Mouse (Mus musculus): Measurements from ENCODE around the gene Gm29797. TPM values are rescaled to one million over a fixed set of nuclear protein-coding genes. Genes with fewer than 3 reads are reported as not detected.
A peak's percentile ranks its signal among the peaks of the same experiment; 100 is the strongest.

Gm29797 gene
- polyA plus RNA-seq, 1 experiment from 2014 or later = not detected

GRCm38 (mm10) chr2:181675454-181675853, 18.6 kb downstream of the Gm29797 start:
- Histone ChIP-seq H3K4me2 (peak overlapping the region; percentile 55), H3K9ac (no peak overlapping the region), H3K27me3 (replicated peaks) (peaks cover 56% of the 10 kb centered on the region), H3K4me1 (peaks cover 32% of the 10 kb centered on the region), H3K36me3 (no peaks in the 10 kb centered on the region), H3K27ac (no peak overlapping the region), H3K4me3 (peak overlapping the region; percentile 20; the same call in 1 of the 2 replicates), H3K9me3 (replicated peaks) (no peaks in the 10 kb centered on the region)
- WGBS (ENCODE audit: insufficient replicate concordance) = 2% methylated on average over 14 of the region's 14 CpGs
- ATAC-seq = no peak

GRCm38 (mm10) chr2:181676424-181676823, 19.6 kb downstream of the Gm29797 start:
- Histone ChIP-seq H3K4me3 (no peak overlapping the region), H3K9me3 (replicated peaks) (no peaks in the 10 kb centered on the region), H3K4me1 (peaks cover 37% of the 10 kb centered on the region), H3K27ac (no peak overlapping the region), H3K9ac (no peak overlapping the region), H3K27me3 (replicated peaks) (peaks cover 55% of the 10 kb centered on the region), H3K36me3 (no peaks in the 10 kb centered on the region), H3K4me2 (no peak overlapping the region)
- 28% methylated on average over 2 of the region's 2 CpGs for WGBS (ENCODE audit: insufficient replicate concordance)
- ATAC-seq = no peak

DNA sequence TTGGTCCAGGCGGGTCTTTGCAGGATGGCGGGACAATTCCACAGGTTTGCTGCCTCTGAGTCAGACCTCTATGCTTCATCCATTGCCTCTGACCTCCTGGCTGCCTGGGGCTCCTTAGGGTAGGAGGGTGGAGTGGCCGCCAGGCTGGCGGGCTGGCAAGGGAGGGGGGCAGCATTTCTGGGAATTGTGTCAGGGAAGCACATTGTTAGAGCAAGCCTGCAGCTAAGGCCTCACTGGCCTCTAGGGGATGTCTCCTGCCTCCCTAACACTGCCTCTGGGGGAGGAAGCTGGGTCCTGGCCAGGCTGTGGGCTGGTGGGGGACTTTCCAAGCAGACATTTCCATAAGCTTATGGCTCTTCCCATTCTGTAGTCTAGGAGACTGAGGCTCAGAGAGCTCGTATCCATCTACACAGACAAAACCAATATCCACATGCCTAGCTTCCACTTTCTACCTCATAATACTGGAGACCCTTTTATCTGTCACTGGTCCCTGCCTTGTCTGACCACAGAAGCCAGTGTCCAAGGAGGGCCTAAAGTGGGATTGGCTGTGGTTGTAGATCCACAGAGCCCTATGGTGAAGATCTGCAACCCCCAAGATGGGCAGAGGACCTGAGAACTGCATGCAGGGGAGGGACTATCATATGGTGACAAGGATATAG, 20.4 kb downstream of the Gm29797 start:
- H3K4me2 ChIP-seq = no peak overlapping the region
- no peak overlapping the region for H3K9ac ChIP-seq
- H3K36me3 ChIP-seq = no peaks in the 10 kb centered on the region
- H3K27me3 ChIP-seq (replicated peaks) = peaks cover 48% of the 10 kb centered on the region
- no peak overlapping the region for H3K27ac ChIP-seq
- peaks cover 43% of the 10 kb centered on the region for H3K4me1 ChIP-seq
- no peaks in the 10 kb centered on the region for H3K9me3 ChIP-seq (replicated peaks)
- no peak overlapping the region for H3K4me3 ChIP-seq
- whole genome bisulfite sequencing (ENCODE audit: insufficient replicate concordance) = 71% methylated on average over 5 of the region's 5 CpGs
- ATAC-seq = no peak

DNA sequence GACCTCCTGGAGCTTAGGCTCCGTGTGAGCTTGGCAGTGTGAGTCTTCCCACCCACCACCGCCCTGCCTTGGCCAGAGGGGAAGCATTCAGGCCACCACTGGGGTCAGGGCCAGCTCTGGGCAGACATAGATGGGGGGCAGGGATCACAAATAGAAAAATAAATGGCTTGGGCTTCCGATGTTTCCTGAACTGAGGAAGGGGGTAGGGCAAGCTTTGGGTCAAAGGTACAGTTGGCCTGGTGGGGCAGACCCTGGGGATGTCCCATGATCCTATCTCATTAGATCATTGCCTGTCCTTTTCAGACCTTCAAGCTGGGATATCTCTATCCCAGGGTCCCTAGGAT, 20.9 kb downstream of the Gm29797 start:
- H3K4me3 ChIP-seq = no peak overlapping the region
- H3K9ac ChIP-seq = no peak overlapping the region
- peaks cover 48% of the 10 kb centered on the region for H3K27me3 ChIP-seq (replicated peaks)
- H3K9me3 ChIP-seq (replicated peaks) = no peaks in the 10 kb centered on the region
- no peak overlapping the region for H3K27ac ChIP-seq
- no peak overlapping the region for H3K4me2 ChIP-seq
- 31% methylated on average over 3 of the region's 3 CpGs for WGBS (ENCODE audit: insufficient replicate concordance)
- no peak for ATAC-seq
- peaks cover 43% of the 10 kb centered on the region for H3K4me1 ChIP-seq
- no peaks in the 10 kb centered on the region for H3K36me3 ChIP-seq

DNA sequence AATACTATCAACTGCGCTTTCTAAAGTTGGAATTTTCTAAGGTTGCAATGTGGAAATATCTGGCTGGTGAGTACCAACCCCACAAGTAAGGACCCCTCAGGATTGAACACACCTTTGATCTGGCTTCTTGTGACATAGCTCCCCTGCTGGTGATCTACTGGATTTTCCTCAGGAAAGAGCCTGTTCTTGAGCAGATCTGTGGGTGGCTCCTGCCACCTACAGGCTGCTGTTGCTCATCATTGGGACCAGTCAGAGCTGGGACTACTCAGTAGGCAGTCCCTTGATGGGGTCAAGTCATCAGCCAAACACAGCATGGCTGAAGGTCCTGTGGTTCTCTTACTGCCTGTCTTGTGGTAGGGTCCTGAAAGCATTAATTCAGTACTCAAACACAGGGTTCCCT, 21.9 kb downstream of the Gm29797 start:
- no peaks in the 10 kb centered on the region for H3K36me3 ChIP-seq
- WGBS (ENCODE audit: insufficient replicate concordance) = 36% methylated on average over 1 of the region's 1 CpGs
- no peak overlapping the region for H3K4me3 ChIP-seq
- no peak overlapping the region for H3K9ac ChIP-seq
- H3K27ac ChIP-seq = no peak overlapping the region
- peaks cover 43% of the 10 kb centered on the region for H3K4me1 ChIP-seq
- peaks cover 38% of the 10 kb centered on the region for H3K27me3 ChIP-seq (replicated peaks)
- no peak overlapping the region for H3K4me2 ChIP-seq
- no peaks in the 10 kb centered on the region for H3K9me3 ChIP-seq (replicated peaks)
- ATAC-seq = peak; percentile 67

- ATAC-seq = peak; percentile 28; the same call in 1 of the 2 replicates
- 0 out of 2 replicates have a peak within 1 kb of the TSS, but pooled peaks have one; percentile 23 for H3K27ac ChIP-seq
- H3K9ac ChIP-seq = peak within 1 kb of the TSS; percentile 72
- H3K4me2 ChIP-seq = peak within 1 kb of the TSS; percentile 90
- no peaks in the 10 kb centered on the region for H3K36me3 ChIP-seq
- WGBS (ENCODE audit: insufficient replicate concordance) = under 1% methylated on average over 69 of the region's 69 CpGs
- H3K4me1 ChIP-seq = peaks cover 43% of the 10 kb centered on the region
- peak within 1 kb of the TSS; percentile 63 for H3K4me3 ChIP-seq
- H3K27me3 ChIP-seq (replicated peaks) = peaks cover 24% of the 10 kb centered on the region
- H3K9me3 ChIP-seq (replicated peaks) = no peaks in the 10 kb centered on the region
These were observed 23.3 kb downstream of the Gm29797 start, which contains the start of gene Tcea2 for GRCm38 (mm10) chr2:181679951-181680715. Gene Tcea2, plus strand, starts transcription at chr2:181680310.

- Histone ChIP-seq H3K4me2 (peak overlapping the region; percentile 90), H3K9me3 (replicated peaks) (no peaks in the 10 kb centered on the region), H3K4me3 (peak overlapping the region; percentile 63), H3K4me1 (peaks cover 37% of the 10 kb centered on the region), H3K9ac (peak overlapping the region; percentile 72), H3K27ac (no peak overlapping the region), H3K36me3 (no peaks in the 10 kb centered on the region), H3K27me3 (replicated peaks) (peaks cover 21% of the 10 kb centered on the region; the same call in 1 of the 2 replicates)
- 14% methylated on average over 7 of the region's 7 CpGs for WGBS (ENCODE audit: insufficient replicate concordance)
- peak; percentile 19; the same call in 1 of the 2 replicates for ATAC-seq
These were observed 23.9 kb downstream of the Gm29797 start for GRCm38 (mm10) chr2:181680716-181681117.

DNA sequence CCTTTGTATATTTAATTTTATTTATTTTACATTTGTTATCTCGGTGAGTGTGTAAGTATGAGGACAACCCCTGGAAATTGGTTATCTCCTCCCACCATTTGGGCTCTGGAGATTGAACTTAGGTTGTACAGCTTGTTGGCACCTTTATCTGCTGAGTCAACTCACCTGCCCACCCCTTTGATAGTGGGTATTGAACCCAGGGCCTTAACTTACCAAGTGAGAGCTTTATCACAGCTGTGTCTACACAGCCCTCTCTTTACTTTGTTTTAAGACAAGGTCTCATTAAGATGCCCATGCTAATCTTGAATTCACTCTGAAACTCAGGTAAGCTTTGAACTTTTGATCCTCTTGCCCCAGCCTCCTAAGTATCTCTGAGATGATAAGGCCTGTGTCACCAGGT, 25.1 kb downstream of the Gm29797 start:
- ATAC-seq = no peak
- Histone ChIP-seq H3K27me3 (replicated peaks) (peaks cover 19% of the 10 kb centered on the region; the same call in 1 of the 2 replicates), H3K9me3 (replicated peaks) (no peaks in the 10 kb centered on the region), H3K4me2 (no peak overlapping the region), H3K4me3 (no peak overlapping the region), H3K4me1 (peaks cover 32% of the 10 kb centered on the region), H3K27ac (no peak overlapping the region), H3K9ac (no peak overlapping the region), H3K36me3 (peaks cover 7% of the 10 kb centered on the region; the same call in 1 of the 2 replicates)
- 58% methylated on average over 1 of the region's 1 CpGs for WGBS (ENCODE audit: insufficient replicate concordance)

DNA sequence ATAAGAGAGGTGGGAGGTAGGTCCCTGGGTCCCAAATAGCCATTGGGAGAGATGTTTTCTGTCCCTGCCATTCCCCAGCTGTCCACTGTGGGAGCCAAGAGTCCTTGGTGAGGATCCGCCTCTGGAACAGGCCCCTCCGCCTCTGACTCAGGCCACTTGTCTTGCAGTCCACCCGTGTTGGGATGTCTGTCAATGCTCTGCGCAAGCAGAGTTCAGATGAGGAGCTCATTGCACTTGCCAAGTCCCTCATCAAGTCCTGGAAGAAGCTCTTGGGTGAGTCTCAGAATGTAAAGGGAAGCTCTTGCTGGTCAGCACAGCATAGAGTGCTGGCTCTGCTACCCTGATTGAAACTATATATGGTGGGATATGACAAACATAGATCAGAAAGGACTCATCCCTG, 26.5 kb downstream of the Gm29797 start:
- WGBS (ENCODE audit: insufficient replicate concordance) = 70% methylated on average over 4 of the region's 4 CpGs
- peaks cover 17% of the 10 kb centered on the region; the same call in 1 of the 2 replicates for H3K27me3 ChIP-seq (replicated peaks)
- H3K9ac ChIP-seq = no peak overlapping the region
- no peak overlapping the region for H3K4me2 ChIP-seq
- no peak overlapping the region for H3K4me3 ChIP-seq
- ATAC-seq = no peak
- peaks cover 26% of the 10 kb centered on the region for H3K4me1 ChIP-seq
- no peaks in the 10 kb centered on the region for H3K9me3 ChIP-seq (replicated peaks)
- H3K27ac ChIP-seq = no peak overlapping the region
- H3K36me3 ChIP-seq = peaks cover 18% of the 10 kb centered on the region

DNA sequence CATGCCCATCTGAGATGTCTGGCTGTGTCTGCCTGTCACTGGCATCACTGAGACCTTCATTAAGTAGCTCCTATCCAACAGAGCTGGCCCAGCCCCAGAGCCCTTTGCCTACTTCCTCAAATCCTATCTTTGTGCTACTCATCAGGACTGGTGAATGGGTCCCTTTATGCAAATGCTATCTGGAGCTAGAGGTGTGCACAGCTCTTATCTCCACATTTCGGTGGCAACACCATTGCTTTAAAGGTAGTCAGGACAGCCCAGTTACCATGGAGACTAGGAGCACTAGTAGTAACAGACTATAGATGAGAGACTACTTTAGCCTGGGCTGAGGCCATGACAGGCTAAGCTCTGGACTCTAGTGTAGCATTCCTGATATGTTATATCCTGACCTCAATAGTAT, 27.9 kb downstream of the Gm29797 start:
- peaks cover 20% of the 10 kb centered on the region for H3K4me1 ChIP-seq
- no peak overlapping the region for H3K4me3 ChIP-seq
- H3K36me3 ChIP-seq = peaks cover 32% of the 10 kb centered on the region
- no peak overlapping the region for H3K9ac ChIP-seq
- H3K27ac ChIP-seq = no peak overlapping the region
- H3K4me2 ChIP-seq = no peak overlapping the region
- ATAC-seq = no peak
- H3K9me3 ChIP-seq (replicated peaks) = no peaks in the 10 kb centered on the region
- 18% methylated on average over 1 of the region's 1 CpGs for WGBS (ENCODE audit: insufficient replicate concordance)
- H3K27me3 ChIP-seq (replicated peaks) = peaks cover 17% of the 10 kb centered on the region; the same call in 1 of the 2 replicates

- no peak overlapping the region for H3K4me3 ChIP-seq
- no peak overlapping the region for H3K27ac ChIP-seq
- H3K27me3 ChIP-seq (replicated peaks) = peaks cover 13% of the 10 kb centered on the region; the same call in 1 of the 2 replicates
- H3K9ac ChIP-seq = no peak overlapping the region
- 74% methylated on average over 4 of the region's 4 CpGs for WGBS (ENCODE audit: insufficient replicate concordance)
- H3K4me2 ChIP-seq = no peak overlapping the region
- H3K36me3 ChIP-seq = peaks cover 35% of the 10 kb centered on the region
- H3K4me1 ChIP-seq = peaks cover 14% of the 10 kb centered on the region
- no peak for ATAC-seq
- no peaks in the 10 kb centered on the region for H3K9me3 ChIP-seq (replicated peaks)
These were observed 28.9 kb downstream of the Gm29797 start for GRCm38 (mm10) chr2:181685686-181686085.

DNA sequence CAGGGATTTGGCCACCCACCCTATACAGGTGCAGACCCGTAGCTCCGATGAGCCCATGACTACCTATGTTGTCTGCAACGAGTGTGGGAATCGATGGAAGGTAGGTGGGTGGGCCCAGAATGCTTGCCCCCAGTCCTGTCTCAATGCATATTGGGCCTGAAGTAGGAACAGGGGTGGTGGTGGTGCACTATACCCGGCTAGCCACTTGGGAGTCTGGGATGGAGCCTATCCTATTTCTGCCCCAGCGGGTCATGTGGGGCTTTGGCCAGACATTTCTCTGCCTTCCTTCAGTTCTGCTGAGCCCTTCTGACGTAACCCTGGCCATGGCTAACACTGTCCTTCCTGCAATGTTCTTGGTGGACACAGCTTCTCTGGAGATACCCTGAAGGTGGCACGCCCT, 30.8 kb downstream of the Gm29797 start:
- Histone ChIP-seq H3K27ac (no peak overlapping the region), H3K4me1 (peaks cover 8% of the 10 kb centered on the region), H3K27me3 (replicated peaks) (peaks cover 2% of the 10 kb centered on the region; the same call in 1 of the 2 replicates), H3K9ac (no peak overlapping the region), H3K4me2 (no peak overlapping the region), H3K4me3 (no peak overlapping the region), H3K9me3 (replicated peaks) (no peaks in the 10 kb centered on the region), H3K36me3 (peaks cover 35% of the 10 kb centered on the region)
- ATAC-seq = no peak
- WGBS (ENCODE audit: insufficient replicate concordance) = 79% methylated on average over 8 of the region's 8 CpGs
